8 mouse cellular contexts compared by ENCODE assay signal in the genomic region with DNA sequence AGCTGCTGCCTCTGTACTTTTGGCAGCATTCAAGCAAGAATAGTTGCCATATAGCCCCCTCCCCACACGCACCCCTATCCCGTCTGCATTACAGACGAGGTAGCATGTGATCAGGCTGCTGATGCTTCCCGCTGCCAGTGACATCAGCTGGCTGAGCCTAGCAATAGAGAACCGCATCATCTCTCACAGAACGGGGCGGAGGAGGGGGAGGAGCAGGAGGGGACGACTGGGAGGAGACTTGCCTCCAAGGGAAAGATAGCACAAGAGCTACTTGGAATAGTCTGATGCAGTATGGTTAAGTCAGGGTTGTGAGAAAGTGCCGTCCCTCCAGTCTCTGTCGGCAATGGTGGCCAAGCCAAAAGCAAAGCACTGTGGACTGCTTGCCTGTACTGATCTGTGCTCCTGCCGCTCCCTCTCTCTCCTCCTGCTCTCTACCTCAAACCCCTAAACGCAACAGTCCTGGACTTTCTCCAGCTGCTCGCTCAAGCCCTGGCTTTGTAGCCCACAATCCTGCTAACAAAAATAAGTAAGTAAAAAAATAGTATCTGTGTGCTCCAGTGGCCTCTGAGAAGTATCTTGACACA. TPM values are rescaled to one million over a fixed set of nuclear protein-coding genes. Genes with fewer than 3 reads are reported as not detected.
A peak's percentile ranks its signal among the peaks of the same experiment; 100 is the strongest.
DNase-seq lines count a peak whose midpoint lies in the region; ATAC-seq lines count a peak whose summit lies in the region.

No protein-coding gene starts in this region.

- no peaks in the 10 kb centered on the region for H3K36me3 ChIP-seq in hindbrain, embryonic 15.5 days
- H3K36me3 ChIP-seq in limb, embryonic 12.5 days, result no peaks in the 10 kb centered on the region
- no peaks in the 10 kb centered on the region for H3K36me3 ChIP-seq in neural tube, embryonic 14.5 days (ENCODE audit: control insufficient read depth, insufficient read depth, low read length)

- H3K9me3 ChIP-seq in hindbrain, embryonic 15.5 days, result no peaks in the 10 kb centered on the region
- H3K9me3 ChIP-seq in limb, embryonic 12.5 days, result no peaks in the 10 kb centered on the region
- H3K9me3 ChIP-seq in neural tube, embryonic 14.5 days (ENCODE audit: control insufficient read depth, low read length), result no peaks in the 10 kb centered on the region

- H3K27ac ChIP-seq in hindbrain, embryonic 15.5 days (replicated peaks), result peak overlapping the region; percentile 51; the same call in 1 of the 2 replicates
- no peak overlapping the region for H3K27ac ChIP-seq in limb, embryonic 12.5 days
- peak overlapping the region; percentile 10; the same call in 1 of the 2 replicates for H3K27ac ChIP-seq in neural tube, embryonic 14.5 days (ENCODE audit: low read depth, low read length)

- intact Hi-C loops in heart, postnatal 25 days (cut with DNase I), result no loop called here

- WGBS in hindbrain, embryonic 15.5 days, result 6% methylated on average over 13 of the region's 13 CpGs
- WGBS in limb, embryonic 12.5 days, result 6% methylated on average over 13 of the region's 13 CpGs
- WGBS in neural tube, embryonic 14.5 days, result 3% methylated on average over 13 of the region's 13 CpGs

- peak overlapping the region; percentile 23; the same call in 1 of the 2 replicates for H3K9ac ChIP-seq in hindbrain, embryonic 15.5 days
- no peak overlapping the region for H3K9ac ChIP-seq in limb, embryonic 12.5 days (replicated peaks)
- peak overlapping the region; percentile 29 for H3K9ac ChIP-seq in neural tube, embryonic 14.5 days (replicated peaks; ENCODE audit: low read depth, low read length)

- H3K4me3 ChIP-seq in hindbrain, embryonic 15.5 days, result peak overlapping the region; percentile 33
- 0 out of 2 replicates have a peak overlapping the region, but pooled peaks have one; percentile 6 for H3K4me3 ChIP-seq in limb, embryonic 12.5 days (replicated peaks)
- H3K4me3 ChIP-seq in neural tube, embryonic 14.5 days (ENCODE audit: low read depth, low read length), result peak overlapping the region; percentile 24

- peak; percentile 95 for DNase-seq in heart, adult 11 months
- DNase-seq in heart, postnatal 25 days (ENCODE audit: low spot score), result no peak
- DNase-seq in cerebellum, postnatal 25 days, result peak; percentile 24 to 59
- DNase-seq in frontal cortex, postnatal 36 days (ENCODE audit: low spot score in 2 of 2), result peak; percentile 80
- no peak for DNase-seq in spleen, postnatal 14 days (ENCODE audit: low spot score in 2 of 2)

- no peaks in the 10 kb centered on the region for H3K27me3 ChIP-seq in hindbrain, embryonic 15.5 days
- H3K27me3 ChIP-seq in limb, embryonic 12.5 days, result peaks cover 24% of the 10 kb centered on the region
- no peaks in the 10 kb centered on the region for H3K27me3 ChIP-seq in neural tube, embryonic 14.5 days (ENCODE audit: control insufficient read depth, insufficient read depth, low read length)

- ATAC-seq in hindbrain, embryonic 15.5 days (ENCODE audit: low FRiP score, low read depth), result peak; percentile 95
- ATAC-seq in limb, embryonic 12.5 days (ENCODE audit: insufficient number of reproducible peaks, insufficient read depth, low FRiP score, low TSS enrichment, low read depth), result no peak
- ATAC-seq in neural tube, embryonic 14.5 days (ENCODE audit: low read depth), result peak; percentile 98

- peak overlapping the region; percentile 56 for H3K4me2 ChIP-seq in hindbrain, embryonic 15.5 days
- H3K4me2 ChIP-seq in limb, embryonic 12.5 days, result peak overlapping the region; percentile 42
- H3K4me2 ChIP-seq in neural tube, embryonic 14.5 days (ENCODE audit: low read depth, low read length), result peak overlapping the region; percentile 47

- H3K4me1 ChIP-seq in hindbrain, embryonic 15.5 days (replicated peaks), result peaks cover 15% of the 10 kb centered on the region
- 0 out of 2 replicates have a peak, but pooled peaks cover 3% of the 10 kb centered on the region for H3K4me1 ChIP-seq in limb, embryonic 12.5 days (replicated peaks)
- peaks cover 5% of the 10 kb centered on the region; the same call in 1 of the 2 replicates for H3K4me1 ChIP-seq in neural tube, embryonic 14.5 days (ENCODE audit: control insufficient read depth, insufficient read depth, low read length)

RNA-seq across cellular contexts. Expression of gene Rps17, which starts 27.4 kb away (rescaled TPM):
- 100 to 1,000 TPM; 798 to 858 TPM for total RNA-seq in heart, postnatal 25 days (2021)
- 710 and 778 TPM in 2 replicates for polyA plus RNA-seq in hindbrain, embryonic 15.5 days (2015; fragmentation: Nextera tagmentation; extraction: Ambion mirVana)
- 1,248 and 1,281 TPM in 2 replicates for polyA plus RNA-seq in limb, embryonic 12.5 days (2016; fragmentation: Nextera tagmentation; extraction: Ambion mirVana)
- polyA plus RNA-seq in neural tube, embryonic 14.5 days (2014; fragmentation: Nextera tagmentation; extraction: Ambion mirVana), result 743 and 749 TPM in 2 replicates

Comparison
In these comparisons a context has a peak if more than half of its experiments do, and no peak if none do; other contexts are left out.
1. DNase-seq: peak in heart, adult 11 months (single experiment), cerebellum, postnatal 25 days (2 of 2) and frontal cortex, postnatal 36 days (2 of 2); none in heart, postnatal 25 days (single experiment) and spleen, postnatal 14 days (0 of 2).
2. Peak in every context shown above with its lines, with median percentiles within 50 percentile points of each other: H3K4me2 ChIP-seq and H3K4me3 ChIP-seq.